Mouse (Mus musculus): ENCODE measurements at regions not wholly inside any gene's neighbourhood (a gene's known extent, or its start where the extent isn't known, plus 50 kb on each side); places are given as distances from the start of the nearest gene placed in this dataset.

GRCm38 (mm10) chr9:50024820-50025219, 226.1 kb upstream of the Ncam1 start:
- DNase-seq (ENCODE audit: low spot score in 2 of 2): no peak

- no peak for DNase-seq (ENCODE audit: low spot score in 2 of 2)
These were observed 214.9 kb upstream of the Ncam1 start for GRCm38 (mm10) chr9:50013602-50014001.

- DNase-seq (ENCODE audit: low spot score in 2 of 2): peak; percentile 46 to 49
These were observed 207.2 kb upstream of the Ncam1 start for GRCm38 (mm10) chr9:50005757-50006576.

GRCm38 (mm10) chr9:50002695-50003094, 204.0 kb upstream of the Ncam1 start:
- DNase-seq (ENCODE audit: low spot score in 2 of 2): no peak

- DNase-seq (ENCODE audit: low spot score in 2 of 2): no peak
These were observed 202.0 kb upstream of the Ncam1 start for GRCm38 (mm10) chr9:50000497-50001404.

GRCm38 (mm10) chr9:49999970-50000369, 201.2 kb upstream of the Ncam1 start:
- DNase-seq (ENCODE audit: low spot score in 2 of 2): no peak

- no peak for DNase-seq (ENCODE audit: low spot score in 2 of 2)
These were observed 199.4 kb upstream of the Ncam1 start for GRCm38 (mm10) chr9:49998101-49998500.

GRCm38 (mm10) chr9:49989464-49990271, 190.9 kb upstream of the Ncam1 start:
- peak; percentile 95 to 96 for DNase-seq (ENCODE audit: low spot score in 2 of 2)

GRCm38 (mm10) chr9:49988064-49988463, 189.3 kb upstream of the Ncam1 start:
- no peak for DNase-seq (ENCODE audit: low spot score in 2 of 2)

- no peak for DNase-seq (ENCODE audit: low spot score in 2 of 2)
These were observed 188.8 kb upstream of the Ncam1 start for GRCm38 (mm10) chr9:49987481-49987880.

GRCm38 (mm10) chr9:49980344-49981207, 181.9 kb upstream of the Ncam1 start:
- DNase-seq (ENCODE audit: low spot score in 2 of 2): peak; percentile 76 to 83

- peak; percentile 88 to 90 for DNase-seq (ENCODE audit: low spot score in 2 of 2)
These were observed 177.4 kb upstream of the Ncam1 start for GRCm38 (mm10) chr9:49975938-49976671.

- no peak for DNase-seq (ENCODE audit: low spot score in 2 of 2)
These were observed 175.3 kb upstream of the Ncam1 start for GRCm38 (mm10) chr9:49973974-49974495.

- no peak for DNase-seq (ENCODE audit: low spot score in 2 of 2)
These were observed 170.7 kb upstream of the Ncam1 start for GRCm38 (mm10) chr9:49969429-49969828.

GRCm38 (mm10) chr9:49964666-49965065, 165.9 kb upstream of the Ncam1 start:
- no peak for DNase-seq (ENCODE audit: low spot score in 2 of 2)

GRCm38 (mm10) chr9:49962561-49963071, 163.9 kb upstream of the Ncam1 start:
- no peak for DNase-seq (ENCODE audit: low spot score in 2 of 2)

- peak; percentile 49 for DNase-seq (ENCODE audit: low spot score in 2 of 2)
These were observed 163.2 kb upstream of the Ncam1 start for GRCm38 (mm10) chr9:49961965-49962364.

GRCm38 (mm10) chr9:49961329-49961728, 162.6 kb upstream of the Ncam1 start:
- no peak for DNase-seq (ENCODE audit: low spot score in 2 of 2)

- no peak for DNase-seq (ENCODE audit: low spot score in 2 of 2)
These were observed 161.3 kb upstream of the Ncam1 start for GRCm38 (mm10) chr9:49959987-49960386.

GRCm38 (mm10) chr9:49958890-49959289, 160.2 kb upstream of the Ncam1 start:
- peak in 1 of 2 experiments; percentile 29 for DNase-seq (ENCODE audit: low spot score in 2 of 2)
